Mouse (Mus musculus): ENCODE data around the gene Gch1. TPM values are rescaled to one million over a fixed set of nuclear protein-coding genes. Genes with fewer than 3 reads are reported as not detected.

Gch1 gene
- polyA plus RNA-seq, 1 experiment = 2.9 TPM

DNA sequence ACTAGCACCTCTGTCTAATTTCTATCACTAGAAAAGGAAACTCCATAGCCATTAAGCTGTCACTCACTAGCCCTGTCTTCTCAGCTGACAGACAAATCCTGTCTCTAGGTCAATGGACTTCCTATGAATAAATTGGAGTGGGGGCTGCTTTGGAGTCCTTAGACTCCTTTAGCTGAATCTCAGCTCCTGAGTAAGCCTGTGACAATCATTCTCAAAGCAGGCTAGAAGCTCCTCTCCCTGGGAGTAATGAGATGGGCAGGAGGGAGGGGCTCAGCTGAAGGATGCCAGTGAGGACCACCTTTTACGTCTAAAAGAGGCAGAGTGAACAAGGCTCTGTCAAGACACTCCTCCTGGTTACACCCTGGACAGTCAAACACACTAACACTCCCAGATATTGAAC is 2.0 kb downstream of the Gch1 start:
- no peak overlapping the region for H3K27ac ChIP-seq (ENCODE audit: insufficient read depth, low read length)

GRCm38 (mm10) chr14:47186561-47186960 is 2.7 kb downstream of the Gch1 start:
- no peak overlapping the region for H3K27ac ChIP-seq (ENCODE audit: insufficient read depth, low read length)
- TF ChIP-seq POLR2A (IDR thresholded peaks at IDR 0.05; ENCODE audit: borderline replicate concordance, insufficient read depth, low read length) (no peak), CTCF (IDR thresholded peaks at IDR 0.05; ENCODE audit: borderline replicate concordance, insufficient read depth, low read depth, low read length) (no peak)
- 88% methylated on average over 2 of the region's 2 CpGs for WGBS
- DNase-seq = no peak
- no peaks in the 10 kb centered on the region for H3K4me1 ChIP-seq (ENCODE audit: control insufficient read depth, insufficient read depth, low read length)
- H3K4me3 ChIP-seq (replicated peaks; ENCODE audit: insufficient read depth, low read depth, low read length) = no peak overlapping the region
- H3K27me3 ChIP-seq (ENCODE audit: control insufficient read depth, insufficient read depth, low read length) = no peaks in the 10 kb centered on the region; the same call in 1 of the 2 replicates

More for the DNA sequence above, 2.0 kb downstream of the Gch1 start:
- H3K27me3 ChIP-seq (ENCODE audit: control insufficient read depth, insufficient read depth, low read length) = no peaks in the 10 kb centered on the region; the same call in 1 of the 2 replicates
- no peak for DNase-seq
- no peak overlapping the region for H3K4me3 ChIP-seq (replicated peaks; ENCODE audit: insufficient read depth, low read depth, low read length)
- no peaks in the 10 kb centered on the region for H3K4me1 ChIP-seq (ENCODE audit: control insufficient read depth, insufficient read depth, low read length)
- 75% methylated on average over 1 of the region's 1 CpGs for WGBS
- no peak for TF ChIP-seq POLR2A (IDR thresholded peaks at IDR 0.05; ENCODE audit: borderline replicate concordance, insufficient read depth, low read length)

GRCm38 (mm10) chr14:47181497-47182290 is 7.5 kb downstream of the Gch1 start:
- Histone ChIP-seq H3K27me3 (ENCODE audit: control insufficient read depth, insufficient read depth, low read length) (no peaks in the 10 kb centered on the region), H3K4me1 (ENCODE audit: control insufficient read depth, insufficient read depth, low read length) (no peaks in the 10 kb centered on the region), H3K4me3 (replicated peaks; ENCODE audit: insufficient read depth, low read depth, low read length) (no peak overlapping the region), H3K27ac (ENCODE audit: insufficient read depth, low read length) (no peak overlapping the region)
- WGBS = 11% methylated on average over 11 of the region's 11 CpGs
- DNase-seq = peak; percentile 21 to 24
- TF ChIP-seq POLR2A (IDR thresholded peaks at IDR 0.05; ENCODE audit: borderline replicate concordance, insufficient read depth, low read length) (no peak), CTCF (IDR thresholded peaks at IDR 0.05; ENCODE audit: borderline replicate concordance, insufficient read depth, low read depth, low read length) (0 out of 2 replicates have a peak, but pooled peaks have one; percentile 5)

GRCm38 (mm10) chr14:47178851-47179250 is 10.4 kb downstream of the Gch1 start:
- TF ChIP-seq CTCF (IDR thresholded peaks at IDR 0.05; ENCODE audit: borderline replicate concordance, insufficient read depth, low read depth, low read length) (no peak), POLR2A (IDR thresholded peaks at IDR 0.05; ENCODE audit: borderline replicate concordance, insufficient read depth, low read length) (no peak)
- no peak overlapping the region for H3K27ac ChIP-seq (ENCODE audit: insufficient read depth, low read length)
- no peaks in the 10 kb centered on the region for H3K4me1 ChIP-seq (ENCODE audit: control insufficient read depth, insufficient read depth, low read length)
- no peak overlapping the region for H3K4me3 ChIP-seq (replicated peaks; ENCODE audit: insufficient read depth, low read depth, low read length)
- DNase-seq = no peak
- H3K27me3 ChIP-seq (ENCODE audit: control insufficient read depth, insufficient read depth, low read length) = no peaks in the 10 kb centered on the region
- 92% methylated on average over 5 of the region's 5 CpGs for WGBS

DNA sequence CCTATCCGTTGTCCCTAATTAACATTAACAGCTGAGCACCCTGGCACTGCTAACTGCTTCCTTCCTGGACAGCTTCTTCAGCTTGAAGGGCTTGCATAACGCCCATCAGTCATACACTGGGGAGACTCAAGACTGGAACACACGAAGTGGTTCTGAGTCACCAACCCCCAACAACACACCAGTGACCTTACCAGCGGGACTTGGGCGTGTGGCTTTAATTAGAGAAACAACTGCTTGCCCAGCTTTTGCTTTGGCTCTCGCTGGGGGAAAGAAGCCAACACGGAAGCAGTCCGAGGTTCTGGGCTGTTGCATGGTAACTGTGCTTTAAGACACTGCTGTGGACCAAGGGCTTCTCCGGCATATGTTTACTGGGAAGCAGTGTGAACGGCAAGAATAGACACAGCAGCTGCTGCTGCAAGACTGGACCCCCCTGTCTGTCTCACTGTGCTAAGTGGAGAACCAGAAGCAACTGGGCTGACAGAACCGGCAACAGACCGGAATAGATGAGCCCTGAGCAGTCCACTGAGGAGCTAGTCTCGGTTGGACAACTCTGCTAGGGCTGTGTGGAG is 11.3 kb downstream of the Gch1 start:
- no peaks in the 10 kb centered on the region for H3K27me3 ChIP-seq (ENCODE audit: control insufficient read depth, insufficient read depth, low read length)
- 3% methylated on average over 13 of the region's 13 CpGs for WGBS
- H3K4me3 ChIP-seq (replicated peaks; ENCODE audit: insufficient read depth, low read depth, low read length) = peak overlapping the region; percentile 25
- TF ChIP-seq CTCF (IDR thresholded peaks at IDR 0.05; ENCODE audit: borderline replicate concordance, insufficient read depth, low read depth, low read length) (no peak), POLR2A (IDR thresholded peaks at IDR 0.05; ENCODE audit: borderline replicate concordance, insufficient read depth, low read length) (no peak)
- no peak overlapping the region for H3K27ac ChIP-seq (ENCODE audit: insufficient read depth, low read length)
- peak; percentile 16 to 18 for DNase-seq
- H3K4me1 ChIP-seq (ENCODE audit: control insufficient read depth, insufficient read depth, low read length) = no peaks in the 10 kb centered on the region

DNA sequence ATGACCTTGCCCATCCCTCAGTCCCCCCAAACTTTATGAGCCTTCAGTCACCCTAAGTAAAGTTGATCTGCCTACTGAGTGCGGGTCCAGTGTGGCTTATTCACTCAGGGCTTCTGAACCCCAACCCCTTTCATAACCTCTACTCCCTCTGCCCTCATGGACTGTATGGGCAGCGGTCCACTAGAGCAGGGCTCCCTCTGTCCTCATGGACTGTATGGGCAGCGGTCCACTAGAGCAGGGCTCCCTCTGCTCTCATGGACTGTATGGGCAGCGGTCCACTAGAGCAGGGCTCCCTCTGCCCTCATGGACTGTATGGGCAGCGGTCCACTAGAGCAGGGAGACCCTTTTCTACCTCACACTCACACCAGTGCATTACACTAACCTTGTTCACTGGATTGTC is 13.0 kb downstream of the Gch1 start:
- Histone ChIP-seq H3K27me3 (ENCODE audit: control insufficient read depth, insufficient read depth, low read length) (no peaks in the 10 kb centered on the region), H3K4me3 (replicated peaks; ENCODE audit: insufficient read depth, low read depth, low read length) (no peak overlapping the region), H3K4me1 (ENCODE audit: control insufficient read depth, insufficient read depth, low read length) (no peaks in the 10 kb centered on the region), H3K27ac (ENCODE audit: insufficient read depth, low read length) (no peak overlapping the region)
- DNase-seq = no peak
- TF ChIP-seq CTCF (IDR thresholded peaks at IDR 0.05; ENCODE audit: borderline replicate concordance, insufficient read depth, low read depth, low read length) = no peak
- no peak for TF ChIP-seq POLR2A (IDR thresholded peaks at IDR 0.05; ENCODE audit: borderline replicate concordance, insufficient read depth, low read length)
- WGBS = 94% methylated on average over 5 of the region's 5 CpGs

GRCm38 (mm10) chr14:47175136-47175535 is 14.1 kb downstream of the Gch1 start:
- TF ChIP-seq CTCF (IDR thresholded peaks at IDR 0.05; ENCODE audit: borderline replicate concordance, insufficient read depth, low read depth, low read length) = no peak
- TF ChIP-seq POLR2A (IDR thresholded peaks at IDR 0.05; ENCODE audit: borderline replicate concordance, insufficient read depth, low read length) = no peak
- Histone ChIP-seq H3K27me3 (ENCODE audit: control insufficient read depth, insufficient read depth, low read length) (no peaks in the 10 kb centered on the region), H3K4me3 (replicated peaks; ENCODE audit: insufficient read depth, low read depth, low read length) (no peak overlapping the region), H3K27ac (ENCODE audit: insufficient read depth, low read length) (no peak overlapping the region), H3K4me1 (ENCODE audit: control insufficient read depth, insufficient read depth, low read length) (no peaks in the 10 kb centered on the region)
- DNase-seq = no peak
- WGBS = 78% methylated on average over 5 of the region's 5 CpGs

DNA sequence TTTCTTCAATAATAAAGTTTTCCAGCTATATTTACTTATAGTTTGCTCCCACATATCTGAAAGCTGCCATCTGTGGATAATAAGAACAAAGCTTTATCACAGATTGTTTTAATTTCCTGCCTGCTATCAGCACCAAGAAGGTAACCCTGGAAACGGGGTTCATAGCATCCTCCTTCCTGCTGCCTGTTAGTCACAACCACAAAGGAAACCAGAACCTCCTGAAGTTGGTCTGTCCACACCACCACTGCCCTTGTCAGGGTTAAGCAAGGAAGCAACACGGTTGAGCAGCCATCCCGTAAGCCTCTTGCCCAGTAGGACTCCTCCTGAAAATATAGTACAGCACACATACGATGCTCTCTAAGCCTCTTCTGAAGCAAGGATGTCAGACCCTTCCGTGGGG is 17.1 kb downstream of the Gch1 start:
- TF ChIP-seq CTCF (IDR thresholded peaks at IDR 0.05; ENCODE audit: borderline replicate concordance, insufficient read depth, low read depth, low read length) = no peak
- TF ChIP-seq POLR2A (IDR thresholded peaks at IDR 0.05; ENCODE audit: borderline replicate concordance, insufficient read depth, low read length) = no peak
- no peak for DNase-seq
- WGBS = 70% methylated on average over 5 of the region's 5 CpGs
- Histone ChIP-seq H3K27ac (ENCODE audit: insufficient read depth, low read length) (no peak overlapping the region), H3K4me1 (ENCODE audit: control insufficient read depth, insufficient read depth, low read length) (no peaks in the 10 kb centered on the region), H3K4me3 (replicated peaks; ENCODE audit: insufficient read depth, low read depth, low read length) (no peak overlapping the region), H3K27me3 (ENCODE audit: control insufficient read depth, insufficient read depth, low read length) (no peaks in the 10 kb centered on the region)

Data from cerebellum, adult 2 months (tissue).